ENCODE assay signal across 24 mouse cellular contexts in genomic region chr15:89100823-89101222, GRCm38 (mm10). TPM values are rescaled to one million over a fixed set of nuclear protein-coding genes. Genes with fewer than 3 reads are reported as not detected.
DNase-seq lines count a peak whose midpoint lies in the region; ATAC-seq lines count a peak whose summit lies in the region.
"Had no signal": no experiment of that assay in that cellular context is flagged by ENCODE, and none has a peak within 500 bp of the region (broad histone marks: within the 10 kb centered on the region; RNA-seq: fewer than 3 reads in every experiment).

No protein-coding gene starts in this region.

- WGBS in embryonic facial prominence, embryonic 14.5 days, result 86% methylated on average over 12 of the region's 12 CpGs
- WGBS in embryonic facial prominence, embryonic 10.5 days, result 93% methylated on average over 12 of the region's 12 CpGs
- WGBS in limb, embryonic 13.5 days, result 92% methylated on average over 12 of the region's 12 CpGs
- 96% methylated on average over 12 of the region's 12 CpGs for WGBS in limb, embryonic 10.5 days

- H3K4me3 ChIP-seq in embryonic facial prominence, embryonic 14.5 days (ENCODE audit: low read depth, low read length), result no peak overlapping the region
- H3K4me3 ChIP-seq in embryonic facial prominence, embryonic 10.5 days, result no peak overlapping the region
- no peak overlapping the region for H3K4me3 ChIP-seq in limb, embryonic 13.5 days
- no peak overlapping the region for H3K4me3 ChIP-seq in limb, embryonic 10.5 days
- H3K4me3 ChIP-seq: embryonic facial prominence, embryonic 15.5 days; forebrain, embryonic 12.5 days; heart, adult 2 months; heart, embryonic 13.5 days; liver, embryonic 13.5 days; midbrain, embryonic 12.5 days had no signal

- no peak overlapping the region for H3K9ac ChIP-seq in embryonic facial prominence, embryonic 14.5 days (ENCODE audit: low read depth, low read length)
- no peak overlapping the region for H3K9ac ChIP-seq in limb, embryonic 13.5 days
- H3K9ac ChIP-seq: embryonic facial prominence, embryonic 15.5 days; forebrain, embryonic 12.5 days; heart, embryonic 13.5 days; liver, embryonic 13.5 days; midbrain, embryonic 12.5 days had no signal

- DNase-seq in embryonic facial prominence, embryonic 14.5 days (ENCODE audit: low spot score), result peak; percentile 14
- DNase-seq in embryonic facial prominence, embryonic 10.5 days (ENCODE audit: low spot score), result no peak
- DNase-seq in limb, embryonic 10.5 days (ENCODE audit: low spot score), result no peak
- peak; percentile 41 for DNase-seq in testis, postnatal 10 days (ENCODE audit: low spot score)
- no peak for DNase-seq in testis, postnatal 14 days (ENCODE audit: low spot score)
- DNase-seq: adrenal gland, adult 2 months; adrenal gland, postnatal 36 days; cerebellum, adult 9-10 months; heart, adult 2 months; heart, postnatal 10 days; kidney, adult 18-20 months; liver, embryonic 13.5 days; lung, adult 2 months; lung, postnatal 14 days had no signal

- H3K9me3 ChIP-seq in embryonic facial prominence, embryonic 14.5 days (ENCODE audit: control insufficient read depth, low read length), result no peaks in the 10 kb centered on the region
- no peaks in the 10 kb centered on the region for H3K9me3 ChIP-seq in embryonic facial prominence, embryonic 10.5 days
- no peaks in the 10 kb centered on the region for H3K9me3 ChIP-seq in limb, embryonic 13.5 days
- no peaks in the 10 kb centered on the region for H3K9me3 ChIP-seq in limb, embryonic 10.5 days (replicated peaks)
- H3K9me3 ChIP-seq: embryonic facial prominence, embryonic 15.5 days; forebrain, embryonic 12.5 days; heart, embryonic 13.5 days; liver, embryonic 13.5 days; midbrain, embryonic 12.5 days had no signal

- H3K27ac ChIP-seq in embryonic facial prominence, embryonic 14.5 days (replicated peaks; ENCODE audit: low read depth, low read length), result no peak overlapping the region
- H3K27ac ChIP-seq in embryonic facial prominence, embryonic 10.5 days (replicated peaks), result no peak overlapping the region
- H3K27ac ChIP-seq in limb, embryonic 13.5 days, result no peak overlapping the region
- H3K27ac ChIP-seq in limb, embryonic 10.5 days, result no peak overlapping the region
- H3K27ac ChIP-seq: embryonic facial prominence, embryonic 15.5 days; forebrain, embryonic 12.5 days; heart, adult 2 months; heart, embryonic 13.5 days; kidney, postnatal 0 days; liver, embryonic 13.5 days; midbrain, embryonic 12.5 days had no signal

- H3K4me1 ChIP-seq in embryonic facial prominence, embryonic 14.5 days (ENCODE audit: control insufficient read depth, insufficient read depth, low read length), result no peaks in the 10 kb centered on the region
- peaks cover 4% of the 10 kb centered on the region; the same call in 1 of the 2 replicates for H3K4me1 ChIP-seq in embryonic facial prominence, embryonic 10.5 days
- H3K4me1 ChIP-seq in limb, embryonic 13.5 days, result no peaks in the 10 kb centered on the region
- no peaks in the 10 kb centered on the region for H3K4me1 ChIP-seq in limb, embryonic 10.5 days
- H3K4me1 ChIP-seq: embryonic facial prominence, embryonic 15.5 days; forebrain, embryonic 12.5 days; heart, embryonic 13.5 days; liver, embryonic 13.5 days; midbrain, embryonic 12.5 days had no signal

- peaks cover 99% of the 10 kb centered on the region for H3K36me3 ChIP-seq in embryonic facial prominence, embryonic 14.5 days (ENCODE audit: control insufficient read depth, insufficient read depth, low read length)
- peaks cover 100% of the 10 kb centered on the region for H3K36me3 ChIP-seq in embryonic facial prominence, embryonic 10.5 days (replicated peaks)
- peaks cover 100% of the 10 kb centered on the region for H3K36me3 ChIP-seq in limb, embryonic 13.5 days
- peaks cover 100% of the 10 kb centered on the region for H3K36me3 ChIP-seq in limb, embryonic 10.5 days

- no peaks in the 10 kb centered on the region for H3K27me3 ChIP-seq in embryonic facial prominence, embryonic 14.5 days (replicated peaks; ENCODE audit: control insufficient read depth, insufficient read depth, low read length)
- no peaks in the 10 kb centered on the region for H3K27me3 ChIP-seq in embryonic facial prominence, embryonic 10.5 days (replicated peaks; ENCODE audit: low read depth, poor library complexity, severe bottlenecking)
- H3K27me3 ChIP-seq in limb, embryonic 13.5 days, result no peaks in the 10 kb centered on the region
- no peaks in the 10 kb centered on the region for H3K27me3 ChIP-seq in limb, embryonic 10.5 days (ENCODE audit: low read depth, poor library complexity, severe bottlenecking)
- H3K27me3 ChIP-seq: embryonic facial prominence, embryonic 15.5 days; forebrain, embryonic 12.5 days; heart, embryonic 13.5 days; liver, embryonic 13.5 days; midbrain, embryonic 12.5 days had no signal

- no peak overlapping the region for H3K4me2 ChIP-seq in embryonic facial prominence, embryonic 14.5 days (ENCODE audit: low read depth, low read length)
- H3K4me2 ChIP-seq in limb, embryonic 13.5 days (replicated peaks), result no peak overlapping the region
- H3K4me2 ChIP-seq: embryonic facial prominence, embryonic 15.5 days; forebrain, embryonic 12.5 days; heart, embryonic 13.5 days; liver, embryonic 13.5 days; midbrain, embryonic 12.5 days had no signal

- ATAC-seq in embryonic facial prominence, embryonic 14.5 days (ENCODE audit: low read depth), result 0 out of 2 replicates have a peak, but pooled peaks have one; percentile 16
- peak; percentile 35; the same call in 1 of the 2 replicates for ATAC-seq in limb, embryonic 13.5 days (ENCODE audit: low FRiP score, low read depth)
- ATAC-seq in megakaryocyte progenitor cell, adult 5-6 weeks (replicated peaks; ENCODE audit: poor library complexity), result no peak
- ATAC-seq: activated CD4-positive, CD25-positive, alpha-beta regulatory T cell, adult 4 months; CD4-positive, CD25-positive, alpha-beta regulatory T cell, adult 4 months; hindbrain, embryonic 16.5 days had no signal

RNA-seq across cellular contexts. Expression of gene Selenoo, which starts 11.9 kb away (rescaled TPM):
- polyA plus RNA-seq in embryonic facial prominence, embryonic 14.5 days (2014; fragmentation: Nextera tagmentation; extraction: Ambion mirVana), result 18.3 and 18.5 TPM in 2 replicates
- 12.9 and 13.0 TPM in 2 replicates for polyA plus RNA-seq in embryonic facial prominence, embryonic 10.5 days (2016; fragmentation: Nextera tagmentation; extraction: Ambion mirVana)
- polyA plus RNA-seq in limb, embryonic 13.5 days (2015; fragmentation: Nextera tagmentation; extraction: Ambion mirVana), result 18.6 and 19.0 TPM in 2 replicates
- 10.6 and 13.9 TPM in 2 replicates for polyA plus RNA-seq in limb, embryonic 10.5 days (2016; fragmentation: Nextera tagmentation; extraction: Ambion mirVana)
- total RNA-seq in megakaryocyte progenitor cell, adult 5-6 weeks (2015), result 10.1 and 13.4 TPM in 2 replicates
- 12.2 and 14.4 TPM in 2 replicates for total RNA-seq in megakaryocyte progenitor cell, adult 5-6 weeks (2017)

RNA-seq across cellular contexts. Expression of gene Tubgcp6, which starts 22.1 kb away (rescaled TPM):
- polyA plus RNA-seq in embryonic facial prominence, embryonic 14.5 days (2014; fragmentation: Nextera tagmentation; extraction: Ambion mirVana), result 13.9 and 16.9 TPM in 2 replicates
- 25.9 and 28.8 TPM in 2 replicates for polyA plus RNA-seq in embryonic facial prominence, embryonic 10.5 days (2016; fragmentation: Nextera tagmentation; extraction: Ambion mirVana)
- 17.5 and 18.1 TPM in 2 replicates for polyA plus RNA-seq in limb, embryonic 13.5 days (2015; fragmentation: Nextera tagmentation; extraction: Ambion mirVana)
- 24.4 and 28.6 TPM in 2 replicates for polyA plus RNA-seq in limb, embryonic 10.5 days (2016; fragmentation: Nextera tagmentation; extraction: Ambion mirVana)
- 22.2 and 24.7 TPM in 2 replicates for total RNA-seq in megakaryocyte progenitor cell, adult 5-6 weeks (2015)
- 16.6 and 35.5 TPM in 2 replicates for total RNA-seq in megakaryocyte progenitor cell, adult 5-6 weeks (2017)

RNA-seq across cellular contexts. Expression of gene Trabd, which starts 25.9 kb away (rescaled TPM):
- 41.4 and 46.8 TPM in 2 replicates for polyA plus RNA-seq in embryonic facial prominence, embryonic 14.5 days (2014; fragmentation: Nextera tagmentation; extraction: Ambion mirVana)
- 52.1 and 52.4 TPM in 2 replicates for polyA plus RNA-seq in embryonic facial prominence, embryonic 10.5 days (2016; fragmentation: Nextera tagmentation; extraction: Ambion mirVana)
- 49.4 and 51.3 TPM in 2 replicates for polyA plus RNA-seq in limb, embryonic 13.5 days (2015; fragmentation: Nextera tagmentation; extraction: Ambion mirVana)
- polyA plus RNA-seq in limb, embryonic 10.5 days (2016; fragmentation: Nextera tagmentation; extraction: Ambion mirVana), result 59.5 and 62.1 TPM in 2 replicates
- 27.4 and 29.7 TPM in 2 replicates for total RNA-seq in megakaryocyte progenitor cell, adult 5-6 weeks (2015)
- 38.0 and 38.6 TPM in 2 replicates for total RNA-seq in megakaryocyte progenitor cell, adult 5-6 weeks (2017)

RNA-seq across cellular contexts. Expression of gene Hdac10, which starts 27.7 kb away (rescaled TPM):
- polyA plus RNA-seq in embryonic facial prominence, embryonic 14.5 days (2014; fragmentation: Nextera tagmentation; extraction: Ambion mirVana), result 15.5 and 17.8 TPM in 2 replicates
- polyA plus RNA-seq in embryonic facial prominence, embryonic 10.5 days (2016; fragmentation: Nextera tagmentation; extraction: Ambion mirVana), result 15.9 and 16.1 TPM in 2 replicates
- 17.4 and 18.7 TPM in 2 replicates for polyA plus RNA-seq in limb, embryonic 13.5 days (2015; fragmentation: Nextera tagmentation; extraction: Ambion mirVana)
- 13.0 and 13.8 TPM in 2 replicates for polyA plus RNA-seq in limb, embryonic 10.5 days (2016; fragmentation: Nextera tagmentation; extraction: Ambion mirVana)
- 4.0 and 5.6 TPM in 2 replicates for total RNA-seq in megakaryocyte progenitor cell, adult 5-6 weeks (2015)
- 9.8 and 12.0 TPM in 2 replicates for total RNA-seq in megakaryocyte progenitor cell, adult 5-6 weeks (2017)

RNA-seq across cellular contexts. Expression of gene Mapk12, which starts 39.7 kb away (rescaled TPM):
- 13.6 and 14.2 TPM in 2 replicates for polyA plus RNA-seq in embryonic facial prominence, embryonic 14.5 days (2014; fragmentation: Nextera tagmentation; extraction: Ambion mirVana)
- polyA plus RNA-seq in embryonic facial prominence, embryonic 10.5 days (2016; fragmentation: Nextera tagmentation; extraction: Ambion mirVana), result 16.6 and 19.6 TPM in 2 replicates
- polyA plus RNA-seq in limb, embryonic 13.5 days (2015; fragmentation: Nextera tagmentation; extraction: Ambion mirVana), result 6.4 and 6.5 TPM in 2 replicates
- polyA plus RNA-seq in limb, embryonic 10.5 days (2016; fragmentation: Nextera tagmentation; extraction: Ambion mirVana), result 21.5 and 26.4 TPM in 2 replicates
- 0.49 TPM in 1 of 2 replicates, not detected in the other for total RNA-seq in megakaryocyte progenitor cell, adult 5-6 weeks (2015)
- total RNA-seq in megakaryocyte progenitor cell, adult 5-6 weeks (2017), result 0.04 and 0.47 TPM in 2 replicates

Comparison
In these comparisons a context has a peak if more than half of its experiments do, and no peak if none do; other contexts are left out.
1. DNase-seq: peak in embryonic facial prominence, embryonic 14.5 days (single experiment) and testis, postnatal 10 days (single experiment); none in embryonic facial prominence, embryonic 10.5 days (single experiment), limb, embryonic 10.5 days (single experiment) and testis, postnatal 14 days (single experiment).